Mouse (Mus musculus) cerebellum, postnatal 10 days (tissue): ENCODE data around the gene Zfp637.
"Not testable (repeated sequence)": the region's sequence is repeated elsewhere in the genome, so short reads cannot be mapped to it uniquely, and the experiment has no call there.

Experiments
- DNase-seq, 2 experiments: peaks; one replicate each; pipeline ENCODE4 v3.0.0; 2021; ENCODE audit warnings: mixed read lengths in 2 of 2

The Zfp637 gene

DNA sequence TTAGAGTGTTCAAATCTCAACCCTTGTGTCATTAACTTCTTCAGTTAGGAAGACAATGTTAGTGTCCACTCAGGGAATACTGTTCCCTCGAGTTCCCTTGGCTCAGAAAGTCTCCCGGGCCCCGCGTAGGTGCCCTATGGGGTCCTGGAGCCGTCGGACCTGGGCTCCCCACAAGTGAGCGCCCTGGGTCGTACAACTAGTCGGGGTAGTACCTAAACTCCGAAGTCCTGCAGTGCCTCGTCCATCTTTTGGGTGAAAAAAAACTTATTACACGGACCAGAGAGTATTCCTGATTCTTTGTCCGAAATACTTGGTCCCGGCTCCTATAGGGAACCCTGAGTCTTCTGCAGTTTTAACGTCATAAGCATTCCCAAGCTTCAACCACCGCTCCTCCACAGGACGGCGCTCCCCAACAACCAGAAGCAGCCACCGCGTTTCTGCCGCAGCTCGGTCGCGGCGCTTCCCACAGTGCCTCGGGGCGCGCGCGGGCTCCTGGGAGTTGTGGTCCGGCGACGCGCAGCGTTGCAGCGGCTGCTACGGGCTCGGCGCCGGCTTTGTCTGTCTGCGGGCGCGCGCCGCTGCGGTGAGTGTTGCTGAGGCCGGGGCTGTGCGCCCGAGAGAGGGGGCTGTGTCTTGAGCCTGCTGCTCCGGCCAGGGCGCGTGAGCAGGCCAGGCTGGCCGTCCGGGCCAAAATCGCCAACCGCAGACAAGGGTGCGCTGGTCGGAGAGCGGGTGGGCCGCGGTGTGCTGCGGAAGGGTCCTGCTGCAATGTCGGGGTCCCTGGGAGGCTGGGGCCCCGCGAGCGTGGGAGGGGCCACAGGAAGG lies at the start of gene Zfp637:
Gene Zfp637 (plus strand): TSS at position 495 of the 825 bp plus-strand sequence.
- DNase-seq, result peak; percentile 97 to 99

- no peak for DNase-seq
Observed at GRCm38 (mm10) chr6:117795251-117795650, 45.7 kb upstream of the Zfp637 start.

GRCm38 (mm10) chr6:117800824-117801223 lies 40.2 kb upstream of the Zfp637 start:
- DNase-seq, result no peak

DNA sequence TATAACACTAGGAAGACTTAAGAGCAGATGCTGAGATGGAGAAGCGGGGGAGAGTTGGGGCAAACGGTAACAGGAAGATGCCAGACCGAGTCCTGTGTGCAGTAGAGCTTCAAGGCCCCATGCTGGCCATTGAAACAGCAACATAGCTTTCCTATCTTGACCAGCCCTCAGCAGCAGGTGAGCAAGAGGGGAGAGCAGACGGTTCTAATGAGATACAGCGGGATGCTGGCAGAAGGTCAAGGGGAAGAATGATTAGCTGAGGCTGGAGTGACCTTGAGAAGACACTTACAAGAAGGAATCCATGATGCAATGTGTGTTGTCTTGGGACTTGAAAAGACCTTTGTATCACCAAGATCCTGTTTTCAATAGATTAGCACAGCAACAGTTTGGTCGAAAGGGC lies 39.2 kb upstream of the Zfp637 start:
- DNase-seq, result peak; percentile 88 to 90

- DNase-seq, result peak; percentile 46 to 52
Observed at GRCm38 (mm10) chr6:117807756-117808155, 33.2 kb upstream of the Zfp637 start.

DNA sequence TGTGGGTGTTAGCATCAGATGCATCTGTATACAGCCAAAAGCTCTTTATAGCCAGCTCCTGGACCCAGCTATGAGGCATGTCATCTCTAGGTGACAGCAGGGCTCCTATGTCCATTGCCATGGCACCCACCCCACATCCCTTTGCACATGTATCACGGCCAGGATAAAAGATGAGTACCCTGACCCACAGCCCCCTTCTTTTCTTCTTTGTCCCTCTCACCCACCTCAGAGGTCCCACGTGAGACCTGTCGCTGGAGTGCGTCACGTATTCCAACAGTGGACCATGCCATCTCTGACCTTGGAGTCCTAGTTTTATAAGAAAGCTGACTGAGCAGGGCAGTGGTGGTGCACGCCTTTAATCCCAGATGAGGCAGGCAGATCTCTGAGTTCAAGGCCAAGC lies 31.2 kb upstream of the Zfp637 start:
- DNase-seq, result no peak

GRCm38 (mm10) chr6:117810717-117811116 lies 30.3 kb upstream of the Zfp637 start:
- DNase-seq, result no peak

DNA sequence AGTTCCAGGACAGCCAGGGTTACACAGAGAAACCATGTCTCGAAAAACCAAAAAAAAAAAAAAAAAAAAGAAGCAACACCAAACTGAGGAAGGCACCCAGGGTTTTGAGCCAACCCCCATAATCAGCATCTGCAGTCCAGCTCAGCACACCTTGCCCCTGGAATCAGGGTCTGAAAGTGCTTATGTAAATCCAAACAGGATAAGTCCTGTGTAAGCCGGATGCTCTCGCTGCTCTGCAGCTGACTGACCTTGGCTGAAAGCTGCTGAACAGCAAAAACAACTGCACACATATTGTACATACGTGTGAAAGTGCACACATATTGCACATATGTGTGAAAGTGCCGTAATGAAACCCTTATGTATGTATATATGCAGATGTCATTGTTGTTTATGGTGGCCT lies 29.7 kb upstream of the Zfp637 start:
- DNase-seq, result no peak

DNA sequence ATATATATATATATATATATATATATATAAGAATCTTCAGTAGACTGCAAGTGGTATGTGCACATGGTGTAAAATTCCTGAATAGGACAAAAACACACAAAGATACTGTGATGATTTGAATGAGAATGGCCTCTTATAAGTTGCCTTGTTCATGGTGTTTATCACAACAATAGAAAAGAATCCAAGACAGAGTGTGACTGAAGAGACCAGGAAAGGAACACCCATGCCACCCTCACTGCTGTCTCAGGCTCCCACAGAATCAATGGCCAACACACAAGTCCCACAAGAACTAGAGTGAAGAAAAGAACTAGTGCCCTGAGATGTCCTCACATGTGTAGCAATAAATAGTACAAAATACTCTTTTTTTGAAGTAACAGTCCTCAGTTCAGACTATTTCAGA lies 26.3 kb upstream of the Zfp637 start:
- no peak for DNase-seq

DNA sequence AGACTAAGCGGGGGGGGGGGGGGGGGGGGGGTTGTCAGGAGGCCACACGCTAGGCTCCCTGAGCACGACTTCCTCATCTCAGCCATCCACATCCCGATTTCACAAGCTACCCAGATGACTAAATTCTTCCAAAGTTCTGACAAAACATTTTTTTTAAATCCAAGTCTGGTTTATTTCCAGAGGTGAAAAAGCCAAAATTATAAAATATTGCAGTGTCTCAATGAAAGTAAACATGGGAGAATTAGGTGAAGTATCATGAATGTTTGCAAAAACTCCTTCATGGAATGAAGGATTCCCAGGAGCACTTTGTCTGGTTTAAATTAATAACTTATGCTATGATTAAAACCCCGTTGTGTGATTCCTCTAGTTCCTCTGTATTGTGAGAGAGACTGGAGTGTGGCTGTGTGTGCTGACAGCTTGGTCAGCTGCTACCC lies 23.9 kb upstream of the Zfp637 start:
- DNase-seq, result no peak

DNA sequence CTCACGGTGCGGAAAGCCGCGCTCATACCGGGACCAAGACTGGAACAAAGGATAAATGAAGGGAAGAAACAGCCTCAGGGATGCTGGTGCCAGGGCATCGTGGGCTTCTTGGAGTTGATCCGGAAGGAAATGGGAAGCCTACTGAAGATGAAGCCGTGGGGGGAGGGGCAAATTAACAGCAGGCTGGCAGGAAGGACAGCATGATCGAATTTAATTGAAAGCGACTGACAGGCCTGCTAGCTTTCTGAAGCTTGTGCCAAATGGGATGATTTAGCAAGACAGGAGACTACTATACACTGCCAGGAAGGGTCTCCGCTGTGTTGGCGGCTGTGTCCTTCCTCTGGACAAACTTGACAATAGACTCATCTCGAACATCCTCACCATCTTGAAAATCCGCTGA lies 20.7 kb upstream of the Zfp637 start:
- peak; percentile 81 to 85 for DNase-seq

DNA sequence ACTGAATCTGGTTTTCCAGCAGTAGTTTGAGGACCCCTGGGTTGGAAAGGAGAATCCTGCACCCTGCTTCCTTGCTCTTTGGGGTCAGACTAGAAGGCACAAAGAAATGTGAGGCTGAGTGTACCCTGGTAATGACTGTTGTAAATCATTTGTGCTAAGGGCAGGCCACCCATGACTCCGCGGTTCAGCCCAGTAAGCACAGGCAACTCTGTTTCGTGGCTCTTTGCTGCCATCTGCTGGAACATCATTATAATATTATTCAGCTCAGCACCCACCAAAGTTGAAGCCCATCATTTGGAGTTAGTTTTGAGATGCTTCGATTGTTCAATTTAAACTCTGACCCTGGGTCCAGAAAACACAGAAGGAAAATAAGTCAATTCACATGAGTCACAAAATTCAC lies 15.6 kb upstream of the Zfp637 start:
- DNase-seq, result peak; percentile 89 to 92

GRCm38 (mm10) chr6:117828273-117828672 lies 12.7 kb upstream of the Zfp637 start:
- DNase-seq, result peak; percentile 86 to 87

DNA sequence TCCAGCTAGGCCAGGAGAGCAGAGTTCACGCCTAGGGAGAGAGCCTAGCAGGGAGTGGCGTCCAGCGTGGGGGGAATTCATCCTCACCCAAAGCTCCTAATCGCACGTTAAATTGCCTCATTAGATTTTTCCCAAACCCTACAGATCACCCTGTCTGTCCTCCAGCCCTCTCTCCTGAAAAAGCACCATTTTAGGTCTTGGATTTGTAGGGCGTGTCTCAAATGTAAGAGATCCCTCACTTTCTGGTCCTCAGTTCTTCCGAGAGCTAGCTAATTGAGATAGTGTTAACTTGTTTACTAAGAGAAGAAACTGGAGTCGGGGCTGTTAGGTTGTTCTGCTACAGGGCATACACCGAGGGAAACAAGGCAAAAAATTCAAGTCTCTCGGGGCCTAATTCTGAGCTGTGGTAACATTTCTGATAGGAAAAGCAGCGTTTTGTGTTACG lies 553 bp downstream of the Zfp637 start:
- DNase-seq, result no peak

GRCm38 (mm10) chr6:117844597-117844996 lies 3.6 kb downstream of the Zfp637 start:
- DNase-seq, result no peak

DNA sequence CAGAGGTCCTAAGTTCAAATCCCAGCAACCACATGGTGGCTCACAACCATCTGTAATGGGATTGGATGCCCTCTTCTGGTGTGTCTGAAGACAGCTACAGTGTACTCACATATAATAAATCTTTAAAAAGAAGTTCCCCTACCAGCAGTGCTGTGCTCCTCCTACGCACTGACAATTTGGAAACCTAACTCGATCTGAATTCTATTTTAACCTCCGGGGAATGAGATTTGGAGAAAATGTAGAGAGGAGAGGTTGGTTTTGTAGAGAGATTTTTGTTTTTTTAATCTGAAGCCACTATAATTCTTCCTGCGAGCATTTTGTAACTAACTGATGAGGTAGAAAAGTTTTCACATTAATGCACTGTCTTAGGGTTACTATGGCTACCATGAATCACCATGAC lies 5.7 kb downstream of the Zfp637 start:
- DNase-seq, result not testable (repeated sequence)

GRCm38 (mm10) chr6:117847772-117848171 lies 6.8 kb downstream of the Zfp637 start:
- DNase-seq, result no peak

DNA sequence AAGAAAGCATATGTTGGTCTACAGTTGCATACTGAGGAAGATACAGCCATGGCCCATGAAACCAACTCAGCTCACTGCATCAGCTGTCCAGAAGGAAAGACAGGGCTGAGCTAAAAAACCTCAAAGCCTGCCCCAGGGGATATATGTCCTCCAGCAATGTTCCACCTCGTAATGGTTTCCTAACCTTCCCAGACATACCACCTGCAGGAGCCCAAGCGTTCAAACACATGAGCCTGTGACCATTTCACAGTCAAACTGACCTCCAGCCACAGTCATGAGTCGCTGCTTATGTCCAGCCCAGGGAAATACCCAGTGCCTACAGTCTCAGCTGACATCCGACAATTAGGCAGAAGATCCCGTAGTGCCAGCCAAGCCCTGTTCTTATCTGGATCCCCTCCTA lies 7.6 kb downstream of the Zfp637 start:
- no peak for DNase-seq

GRCm38 (mm10) chr6:117851747-117852146 lies 10.8 kb downstream of the Zfp637 start:
- no peak for DNase-seq

- DNase-seq, result no peak
Observed at GRCm38 (mm10) chr6:117857990-117858389, 17.0 kb downstream of the Zfp637 start.

GRCm38 (mm10) chr6:117861848-117862247 lies 20.9 kb downstream of the Zfp637 start, which contains the start of gene Zfp239:
Gene Zfp239, plus strand, starts transcription at chr6:117862100.
- no peak for DNase-seq

GRCm38 (mm10) chr6:117862465-117862864 lies 21.5 kb downstream of the Zfp637 start:
- DNase-seq, result no peak

GRCm38 (mm10) chr6:117862899-117863620 lies 22.1 kb downstream of the Zfp637 start:
- DNase-seq, result peak; percentile 82 to 83

DNA sequence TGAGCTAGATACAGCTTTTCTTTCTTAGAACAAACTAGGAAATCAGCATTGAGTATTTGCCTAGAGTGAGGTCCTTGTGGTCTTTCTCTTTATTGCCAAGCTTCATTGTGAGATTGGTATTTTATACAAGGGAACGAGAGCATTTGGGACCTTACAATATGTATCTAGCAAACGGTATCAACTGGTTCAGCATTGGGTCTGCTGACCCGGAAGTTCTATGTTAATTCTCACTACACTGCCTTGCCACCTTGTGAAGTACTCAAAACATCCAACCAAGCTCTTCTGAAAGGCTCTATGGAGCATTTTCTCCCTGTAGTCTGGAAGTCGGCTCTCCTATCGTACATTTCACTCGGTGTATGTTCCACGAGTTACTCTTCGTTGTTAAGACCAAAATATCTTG lies 22.8 kb downstream of the Zfp637 start:
- DNase-seq, result no peak
